In genomic region chr11:55470761-55471160, GRCm38 (mm10) we compare ENCODE assay signal across 8 mouse cellular contexts. TPM values are rescaled to one million over a fixed set of nuclear protein-coding genes. Genes with fewer than 3 reads are reported as not detected.
A peak's percentile ranks its signal among the peaks of the same experiment; 100 is the strongest.
DNase-seq lines count a peak whose midpoint lies in the region; ATAC-seq and TF ChIP-seq lines count a peak whose summit lies in the region.

No protein-coding gene starts in this region.

- no peaks in the 10 kb centered on the region for H3K27me3 ChIP-seq in heart, embryonic 14.5 days (ENCODE audit: control insufficient read depth, insufficient read depth, low read length)
- no peaks in the 10 kb centered on the region for H3K27me3 ChIP-seq in intestine, embryonic 15.5 days (replicated peaks)
- no peaks in the 10 kb centered on the region for H3K27me3 ChIP-seq in midbrain, embryonic 14.5 days (ENCODE audit: control insufficient read depth, insufficient read depth, low read length)

- no peak for ATAC-seq in heart, embryonic 14.5 days (ENCODE audit: insufficient number of reproducible peaks, insufficient read depth, low FRiP score, low read depth)
- no peak for ATAC-seq in intestine, embryonic 15.5 days
- ATAC-seq in midbrain, embryonic 14.5 days (ENCODE audit: low FRiP score, low TSS enrichment), result no peak
- no peak for ATAC-seq in erythroid progenitor cell, adult 5-6 weeks (replicated peaks; ENCODE audit: low FRiP score, poor library complexity, severe bottlenecking)

- H3K9me3 ChIP-seq in heart, embryonic 14.5 days (ENCODE audit: control insufficient read depth, low read length), result no peaks in the 10 kb centered on the region
- H3K9me3 ChIP-seq in intestine, embryonic 15.5 days, result no peaks in the 10 kb centered on the region
- H3K9me3 ChIP-seq in midbrain, embryonic 14.5 days (ENCODE audit: control insufficient read depth, low read length), result no peaks in the 10 kb centered on the region

- H3K9ac ChIP-seq in heart, embryonic 14.5 days (ENCODE audit: low read length), result peak overlapping the region; percentile 99
- peak overlapping the region; percentile 94 for H3K9ac ChIP-seq in intestine, embryonic 15.5 days
- H3K9ac ChIP-seq in midbrain, embryonic 14.5 days (replicated peaks; ENCODE audit: low read length), result no peak overlapping the region; the same call in 1 of the 2 replicates

- peaks cover 17% of the 10 kb centered on the region for H3K36me3 ChIP-seq in heart, embryonic 14.5 days (ENCODE audit: control insufficient read depth, insufficient read depth, low read length)
- 0 out of 2 replicates have a peak, but pooled peaks cover 3% of the 10 kb centered on the region for H3K36me3 ChIP-seq in intestine, embryonic 15.5 days
- H3K36me3 ChIP-seq in midbrain, embryonic 14.5 days (ENCODE audit: control insufficient read depth, insufficient read depth, low read length), result peaks cover 5% of the 10 kb centered on the region

- intact Hi-C loops in heart, postnatal 36 days (cut with DNase I), result no loop called here

- H3K4me2 ChIP-seq in heart, embryonic 14.5 days (ENCODE audit: low read length), result peak overlapping the region; percentile 89
- H3K4me2 ChIP-seq in intestine, embryonic 15.5 days (replicated peaks), result peak overlapping the region; percentile 73
- H3K4me2 ChIP-seq in midbrain, embryonic 14.5 days (ENCODE audit: low read length), result peak overlapping the region; percentile 80

- TF ChIP-seq CTCF in cortical plate, adult 2 months (IDR thresholded peaks at IDR 0.05; ENCODE audit: extremely low read depth, insufficient read depth, low read length), result no peak

- peaks cover 11 to 41% of the 10 kb centered on the region in 2 experiments for H3K4me1 ChIP-seq in heart, embryonic 14.5 days (ENCODE audit: control insufficient read depth in 2 of 2, insufficient read depth in 2 of 2, low read length in 2 of 2)
- peaks cover 6% of the 10 kb centered on the region; the same call in 1 of the 2 replicates for H3K4me1 ChIP-seq in cortical plate, adult 2 months (ENCODE audit: control insufficient read depth, insufficient read depth, low read length)
- H3K4me1 ChIP-seq in intestine, embryonic 15.5 days (replicated peaks), result peaks cover 3% of the 10 kb centered on the region; the same call in 1 of the 2 replicates
- H3K4me1 ChIP-seq in midbrain, embryonic 14.5 days (ENCODE audit: control insufficient read depth, insufficient read depth, low read length), result peaks cover 17% of the 10 kb centered on the region

- no peak for TF ChIP-seq POLR2A in cortical plate, adult 2 months (IDR thresholded peaks at IDR 0.05; ENCODE audit: extremely low read depth, insufficient read depth, low read length)

- no peak for DNase-seq in heart, postnatal 36 days
- no peak for DNase-seq in midbrain, embryonic 14.5 days
- no peak for DNase-seq in spleen, adult 18-20 months
- no peak for DNase-seq in lung, postnatal 10 days

- 34% methylated on average over 8 of the region's 8 CpGs for WGBS in heart, embryonic 14.5 days
- 35% methylated on average over 8 of the region's 8 CpGs for WGBS in intestine, embryonic 15.5 days
- 71% methylated on average over 8 of the region's 8 CpGs for WGBS in midbrain, embryonic 14.5 days

- peak overlapping the region; percentile 94 to 99 for H3K4me3 ChIP-seq in heart, embryonic 14.5 days (ENCODE audit: control insufficient read depth in 1 of 2, insufficient read depth in 1 of 2, low read depth in 1 of 2, low read length in 2 of 2)
- H3K4me3 ChIP-seq in cortical plate, adult 2 months (ENCODE audit: insufficient read depth, low read length), result peak overlapping the region; percentile 97; the same call in 1 of the 2 replicates
- peak overlapping the region; percentile 95 for H3K4me3 ChIP-seq in intestine, embryonic 15.5 days (replicated peaks)
- peak overlapping the region; percentile 98 for H3K4me3 ChIP-seq in midbrain, embryonic 14.5 days (replicated peaks; ENCODE audit: low read depth, low read length)

- no peak overlapping the region for H3K27ac ChIP-seq in heart, embryonic 14.5 days (replicated peaks in 1 of 2; ENCODE audit: control insufficient read depth in 1 of 2, insufficient read depth in 1 of 2, low read depth in 2 of 2, low read length in 2 of 2)
- H3K27ac ChIP-seq in cortical plate, adult 2 months (ENCODE audit: insufficient read depth, low read length), result no peak overlapping the region
- H3K27ac ChIP-seq in intestine, embryonic 15.5 days, result no peak overlapping the region
- H3K27ac ChIP-seq in midbrain, embryonic 14.5 days (replicated peaks; ENCODE audit: low read depth, low read length), result no peak overlapping the region

RNA-seq across cellular contexts. Expression of gene G3bp1, which starts 1.3 kb away (rescaled TPM):
- 103 and 104 TPM in 2 replicates for polyA plus RNA-seq in heart, embryonic 14.5 days (2014; fragmentation: Nextera tagmentation; extraction: Ambion mirVana)
- 10 to 100 TPM; 38.8 to 39.0 TPM for total RNA-seq in heart, postnatal 36 days (2021)
- polyA plus RNA-seq in cortical plate, adult 2 months (2012; rRNA removed), result 23.5 and 23.7 TPM in 2 replicates
- 163 and 179 TPM in 2 replicates for polyA plus RNA-seq in intestine, embryonic 15.5 days (2015; fragmentation: Nextera tagmentation; extraction: Ambion mirVana)
- 83.6 and 125 TPM in 2 replicates for polyA plus RNA-seq in midbrain, embryonic 14.5 days (2014; fragmentation: Nextera tagmentation; extraction: Ambion mirVana)
- total RNA-seq in erythroid progenitor cell, adult 5-6 weeks (2015; ENCODE audit: low replicate concordance), result 27.7 and 35.7 TPM in 2 replicates
- 22.5 and 28.2 TPM in 2 replicates for total RNA-seq in erythroid progenitor cell, adult 5-6 weeks (2017; ENCODE audit: low replicate concordance)

RNA-seq across cellular contexts. Expression of gene Atox1, which starts 9.7 kb away (rescaled TPM):
- polyA plus RNA-seq in heart, embryonic 14.5 days (2014; fragmentation: Nextera tagmentation; extraction: Ambion mirVana), result 311 and 354 TPM in 2 replicates
- 100 to 1,000 TPM; 117 to 124 TPM for total RNA-seq in heart, postnatal 36 days (2021)
- polyA plus RNA-seq in cortical plate, adult 2 months (2012; rRNA removed), result 194 and 219 TPM in 2 replicates
- polyA plus RNA-seq in intestine, embryonic 15.5 days (2015; fragmentation: Nextera tagmentation; extraction: Ambion mirVana), result 370 and 402 TPM in 2 replicates
- 244 and 294 TPM in 2 replicates for polyA plus RNA-seq in midbrain, embryonic 14.5 days (2014; fragmentation: Nextera tagmentation; extraction: Ambion mirVana)
- total RNA-seq in erythroid progenitor cell, adult 5-6 weeks (2015; ENCODE audit: low replicate concordance), result 24.3 and 114 TPM in 2 replicates
- total RNA-seq in erythroid progenitor cell, adult 5-6 weeks (2017; ENCODE audit: low replicate concordance), result 18.5 TPM in 1 of 2 replicates, not detected in the other

RNA-seq across cellular contexts. Expression of gene Sparc, which starts 47.8 kb away (rescaled TPM):
- polyA plus RNA-seq in heart, embryonic 14.5 days (2014; fragmentation: Nextera tagmentation; extraction: Ambion mirVana), result 1,748 and 1,849 TPM in 2 replicates
- total RNA-seq in heart, postnatal 36 days (2021), result 100 to 1,000 TPM; 645 to 801 TPM
- polyA plus RNA-seq in cortical plate, adult 2 months (2012; rRNA removed), result 351 and 357 TPM in 2 replicates
- 1,532 and 1,545 TPM in 2 replicates for polyA plus RNA-seq in intestine, embryonic 15.5 days (2015; fragmentation: Nextera tagmentation; extraction: Ambion mirVana)
- polyA plus RNA-seq in midbrain, embryonic 14.5 days (2014; fragmentation: Nextera tagmentation; extraction: Ambion mirVana), result 240 and 427 TPM in 2 replicates
- total RNA-seq in erythroid progenitor cell, adult 5-6 weeks (2015; ENCODE audit: low replicate concordance), result 1.8 and 3.8 TPM in 2 replicates
- 1.9 and 9.3 TPM in 2 replicates for total RNA-seq in erythroid progenitor cell, adult 5-6 weeks (2017; ENCODE audit: low replicate concordance)
